Mouse (Mus musculus): ENCODE results near the gene Heatr6. TPM values are rescaled to one million over a fixed set of nuclear protein-coding genes. Genes with fewer than 3 reads are reported as not detected.
A peak's percentile ranks its signal among the peaks of the same experiment; 100 is the strongest.

Gene Heatr6
- 10 to 100 TPM; 12.6 to 14.8 TPM for total RNA-seq (2021)
- long read RNA-seq, experiment 1, partial matches to known transcripts: 1 of 3 reads
- long read RNA-seq, experiment 1, other reads (novel, unspliced or antisense): 2 of 3 reads
- long read RNA-seq, experiment 2, full-length matches to known transcripts: 7 of 13 reads
- long read RNA-seq, experiment 2, partial matches to known transcripts: 3 of 13 reads
- long read RNA-seq, experiment 2, other reads (novel, unspliced or antisense): 3 of 13 reads

GRCm38 (mm10) chr11:83753581-83754181 lies at the start of gene Heatr6:
Gene Heatr6, plus strand, starts transcription at chr11:83753696.
- peak; percentile 90 to 94 for DNase-seq (ENCODE audit: low spot score in 2 of 2)
- intact Hi-C loops (cut with DNase I): no loop called here

- intact Hi-C loops (cut with DNase I): loop anchor here (1.0 kb wide), 1 partner anchor 16 kb away; no protein-coding TSS in a partner anchor
- DNase-seq (ENCODE audit: low spot score in 2 of 2): no peak
Observed at GRCm38 (mm10) chr11:83703705-83704104, 49.8 kb upstream of the Heatr6 start, which contains the start of gene Wfdc17. Gene Wfdc17, plus strand, starts transcription at chr11:83703991.

GRCm38 (mm10) chr11:83708715-83709114 lies 44.8 kb upstream of the Heatr6 start, which contains the start of gene Wfdc18:
Gene Wfdc18, plus strand, starts transcription at chr11:83709015.
- DNase-seq (ENCODE audit: low spot score in 2 of 2): no peak
- intact Hi-C loops (cut with DNase I): no loop called here

DNA sequence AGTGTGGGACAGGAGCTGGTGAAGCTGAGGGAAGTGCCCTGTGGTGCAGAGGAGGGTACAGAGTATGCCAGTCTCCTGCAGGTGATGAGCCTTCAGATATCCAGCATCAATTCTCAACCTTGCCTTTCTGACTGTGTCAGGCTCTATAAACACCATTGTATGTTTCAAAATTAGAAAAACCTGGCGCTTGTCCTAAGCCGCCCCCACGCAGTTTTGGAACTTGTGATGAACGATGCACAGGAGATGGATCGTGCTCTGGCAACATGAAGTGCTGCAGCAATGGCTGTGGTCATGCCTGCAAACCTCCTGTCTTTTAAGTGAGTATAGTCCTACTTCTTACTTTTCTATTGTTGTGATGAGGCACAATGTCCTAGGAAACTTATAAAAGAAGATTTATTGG lies 43.8 kb upstream of the Heatr6 start:
- intact Hi-C loops (cut with DNase I): no loop called here
- DNase-seq (ENCODE audit: low spot score in 2 of 2): peak in 1 of 2 experiments; percentile 55

GRCm38 (mm10) chr11:83712671-83713070 lies 40.8 kb upstream of the Heatr6 start:
- no peak for DNase-seq (ENCODE audit: low spot score in 2 of 2)
- intact Hi-C loops (cut with DNase I): no loop called here

GRCm38 (mm10) chr11:83713925-83714324 lies 39.6 kb upstream of the Heatr6 start:
- no peak for DNase-seq (ENCODE audit: low spot score in 2 of 2)
- intact Hi-C loops (cut with DNase I): no loop called here

DNA sequence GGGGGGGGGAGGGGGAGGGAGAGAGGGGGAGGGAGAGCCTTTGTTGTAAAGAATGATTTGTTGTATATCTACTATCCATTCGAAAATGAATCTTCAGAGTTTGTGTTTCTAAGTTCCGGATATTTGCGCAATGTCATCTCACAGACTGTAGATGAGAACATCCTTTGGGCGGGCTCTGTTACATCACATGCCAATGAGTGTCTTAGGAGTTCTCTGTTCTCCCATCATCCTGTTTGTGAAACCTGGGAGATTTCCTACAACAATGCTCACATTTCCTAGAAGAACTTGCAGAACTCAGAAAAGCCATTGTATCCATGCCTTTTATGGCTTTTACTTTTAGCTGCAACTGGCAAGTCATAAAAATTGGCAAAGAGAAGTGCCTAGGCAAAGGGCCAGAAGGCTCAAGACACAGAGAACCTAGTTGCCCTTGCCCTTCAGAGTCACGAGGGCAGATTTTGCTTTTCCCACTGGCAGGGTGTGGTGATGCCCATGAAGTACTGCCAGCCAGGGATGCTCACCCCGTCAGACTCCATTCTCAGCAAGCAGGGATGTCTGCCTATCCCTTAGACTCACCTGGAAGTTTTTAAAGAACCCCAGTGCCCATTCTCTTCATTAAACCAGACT lies 36.3 kb upstream of the Heatr6 start:
- DNase-seq (ENCODE audit: low spot score in 2 of 2): no peak
- intact Hi-C loops (cut with DNase I): no loop called here

- no peak for DNase-seq (ENCODE audit: low spot score in 2 of 2)
- intact Hi-C loops (cut with DNase I): no loop called here
Observed at GRCm38 (mm10) chr11:83720766-83721165, 32.7 kb upstream of the Heatr6 start.

DNA sequence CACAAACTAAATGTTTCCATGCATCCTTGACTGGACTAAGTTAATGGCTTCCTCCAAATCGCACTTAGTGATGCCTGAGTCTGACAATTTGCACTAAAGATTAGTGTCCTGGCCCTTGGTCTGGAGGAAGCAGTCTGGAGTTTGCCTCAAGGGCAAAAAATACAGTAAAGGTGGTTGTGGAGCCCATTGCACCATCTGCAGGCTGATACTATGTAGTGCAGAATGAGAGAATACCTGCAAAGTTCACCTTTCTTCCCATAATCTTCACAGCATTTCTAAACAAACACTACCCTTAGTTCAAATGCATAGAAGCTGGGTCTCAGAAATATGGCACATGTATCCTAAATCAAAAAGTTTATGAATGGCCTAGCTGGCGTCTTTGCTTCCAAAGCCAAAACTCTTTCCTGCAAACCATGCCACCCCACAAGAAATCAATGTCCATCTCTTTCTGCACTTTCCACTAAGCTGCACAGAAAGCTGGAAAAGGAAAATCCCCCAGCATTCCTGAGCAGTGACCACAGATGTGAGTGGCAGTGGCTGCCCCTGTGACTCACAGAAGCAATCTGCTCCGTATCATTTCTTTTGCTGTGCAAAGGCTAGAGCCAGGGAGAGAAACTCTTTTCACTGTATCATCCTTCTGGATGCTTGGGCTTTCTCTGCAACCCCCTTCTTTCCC lies 24.6 kb upstream of the Heatr6 start:
- intact Hi-C loops (cut with DNase I): no loop called here
- DNase-seq (ENCODE audit: low spot score in 2 of 2): no peak

DNA sequence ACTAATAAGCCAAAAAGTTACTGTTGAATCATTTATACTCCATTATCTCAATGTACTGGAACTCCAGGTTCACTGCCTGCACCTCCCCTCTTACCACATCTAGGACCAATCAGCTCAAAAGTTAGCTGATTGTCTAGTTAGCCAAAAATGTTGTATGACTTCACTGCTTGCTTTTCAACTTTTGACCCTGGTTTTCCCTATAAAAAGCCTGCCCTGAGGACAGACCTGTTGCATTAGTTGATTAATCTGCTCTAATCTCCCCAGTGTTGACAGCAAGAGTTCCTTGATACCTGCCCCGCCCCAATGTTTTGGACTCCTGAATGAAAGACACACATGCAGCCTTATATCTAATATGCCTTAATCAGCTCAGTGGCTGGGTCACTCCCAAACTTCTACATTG lies 22.4 kb upstream of the Heatr6 start:
- DNase-seq (ENCODE audit: low spot score in 2 of 2): no peak
- intact Hi-C loops (cut with DNase I): loop anchor here (10.0 kb wide), 1 partner anchor 96 kb away; no protein-coding TSS in a partner anchor

GRCm38 (mm10) chr11:83733071-83733640 lies 20.3 kb upstream of the Heatr6 start:
- no peak for DNase-seq (ENCODE audit: low spot score in 2 of 2)
- intact Hi-C loops (cut with DNase I): loop anchor here (10.0 kb wide), 1 partner anchor 98 kb away; no protein-coding TSS in a partner anchor

GRCm38 (mm10) chr11:83734215-83734614 lies 19.3 kb upstream of the Heatr6 start:
- intact Hi-C loops (cut with DNase I): loop anchor here (10.0 kb wide), 1 partner anchor 99 kb away; no protein-coding TSS in a partner anchor

GRCm38 (mm10) chr11:83735881-83736280 lies 17.6 kb upstream of the Heatr6 start:
- no peak for DNase-seq (ENCODE audit: low spot score in 2 of 2)
- intact Hi-C loops (cut with DNase I): loop anchor here (5.0 to 10.0 kb wide), 2 partner anchors 101 to 294 kb away; no protein-coding TSS in a partner anchor

More at GRCm38 (mm10) chr11:83734215-83734614, 19.3 kb upstream of the Heatr6 start:
- DNase-seq (ENCODE audit: low spot score in 2 of 2): no peak

- no peak for DNase-seq (ENCODE audit: low spot score in 2 of 2)
- intact Hi-C loops (cut with DNase I): loop anchor here (5.0 to 10.0 kb wide), 2 partner anchors 102 to 295 kb away; no protein-coding TSS in a partner anchor
Observed at GRCm38 (mm10) chr11:83737109-83737558, 16.4 kb upstream of the Heatr6 start.

DNA sequence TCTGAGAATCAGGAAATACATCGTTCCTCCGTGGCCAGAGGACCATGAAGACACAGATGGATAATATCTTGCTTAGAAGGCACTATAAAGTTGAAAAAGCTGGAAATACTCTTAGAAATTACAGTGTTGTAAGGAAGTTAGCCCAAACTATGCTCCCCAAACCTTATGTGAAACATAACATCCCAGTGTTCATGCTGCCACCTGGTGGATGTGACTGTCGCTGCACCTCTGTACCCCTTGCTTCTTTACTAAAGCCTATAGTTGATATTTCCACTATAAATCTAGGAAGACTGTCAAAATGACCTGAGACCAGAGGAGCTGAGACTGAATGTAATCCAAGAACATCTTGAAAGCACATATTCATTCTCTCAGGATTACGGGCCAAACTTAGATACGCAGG lies 14.3 kb upstream of the Heatr6 start:
- intact Hi-C loops (cut with DNase I): loop anchor here (1.0 to 10.0 kb wide), 3 partner anchors 104 to 297 kb away; no protein-coding TSS in a partner anchor
- peak; percentile 88 to 91 for DNase-seq (ENCODE audit: low spot score in 2 of 2)

GRCm38 (mm10) chr11:83740443-83740991 lies 13.0 kb upstream of the Heatr6 start:
- intact Hi-C loops (cut with DNase I): no loop called here
- no peak for DNase-seq (ENCODE audit: low spot score in 2 of 2)

DNA sequence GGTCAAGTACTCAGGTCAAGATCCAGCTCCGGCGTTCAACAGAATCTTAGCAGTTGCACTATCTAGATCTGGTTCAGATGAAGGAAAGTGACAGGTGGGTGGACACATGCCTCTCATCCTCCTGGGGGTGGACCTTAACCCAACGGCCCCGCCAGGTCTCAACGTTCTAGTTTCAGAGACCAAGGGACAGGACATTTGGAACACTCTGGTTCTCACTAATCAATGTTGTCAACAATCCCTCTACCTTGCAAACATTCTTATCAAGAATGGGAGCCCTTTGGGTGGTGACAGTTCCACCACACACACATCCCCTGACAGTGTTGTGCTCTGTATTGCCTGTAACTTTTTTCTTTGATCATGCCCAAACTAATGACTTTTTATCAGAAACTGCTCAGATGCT lies 11.7 kb upstream of the Heatr6 start:
- intact Hi-C loops (cut with DNase I): no loop called here
- no peak for DNase-seq (ENCODE audit: low spot score in 2 of 2)

DNA sequence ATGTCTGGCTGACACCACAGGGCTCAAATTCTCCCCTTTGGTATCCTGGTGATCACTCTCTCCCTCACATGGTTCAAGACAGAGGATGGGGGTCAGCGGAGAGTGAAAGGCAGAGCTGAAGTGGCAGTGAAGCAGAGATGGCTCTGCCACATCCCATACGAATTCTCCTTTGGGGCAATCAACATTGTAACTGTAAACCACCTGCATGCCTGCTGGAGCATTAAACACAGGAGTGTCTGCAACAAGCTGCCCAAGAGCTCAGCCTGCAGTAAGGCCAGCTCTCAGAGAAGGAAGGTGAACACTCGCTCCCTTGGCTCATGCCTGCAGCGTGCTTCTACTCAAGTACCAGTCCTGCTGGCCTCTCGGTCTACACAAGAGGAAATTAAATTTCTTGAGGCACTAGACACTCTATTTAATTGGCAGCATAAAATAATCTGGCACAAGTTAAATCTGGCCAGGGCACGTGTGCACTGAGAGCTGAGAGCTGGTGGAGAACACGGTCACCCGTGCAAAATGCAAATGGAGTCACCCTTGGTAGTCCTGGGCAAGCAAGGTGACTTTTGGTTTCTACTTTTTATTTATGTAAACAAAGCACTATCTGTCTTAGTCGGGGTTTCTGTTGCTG lies 10.7 kb upstream of the Heatr6 start:
- intact Hi-C loops (cut with DNase I): no loop called here

More for the DNA sequence above, 10.7 kb upstream of the Heatr6 start:
- no peak for DNase-seq (ENCODE audit: low spot score in 2 of 2)
